Mouse (Mus musculus) lung, postnatal 0 days (tissue): ENCODE measurements around the gene Rev3l.

Source experiments
- CTCF ChIP-seq: IDR thresholded peaks from 2 replicates; pipeline ENCODE4 v1.5.1; 2016; ENCODE audit warnings: antibody characterized with exemption, mild to moderate bottlenecking
- EP300 ChIP-seq: IDR thresholded peaks from 2 replicates; pipeline ENCODE4 v1.6.1; 2016; ENCODE audit warnings: antibody characterized with exemption, mild to moderate bottlenecking, control low read depth

DNA sequence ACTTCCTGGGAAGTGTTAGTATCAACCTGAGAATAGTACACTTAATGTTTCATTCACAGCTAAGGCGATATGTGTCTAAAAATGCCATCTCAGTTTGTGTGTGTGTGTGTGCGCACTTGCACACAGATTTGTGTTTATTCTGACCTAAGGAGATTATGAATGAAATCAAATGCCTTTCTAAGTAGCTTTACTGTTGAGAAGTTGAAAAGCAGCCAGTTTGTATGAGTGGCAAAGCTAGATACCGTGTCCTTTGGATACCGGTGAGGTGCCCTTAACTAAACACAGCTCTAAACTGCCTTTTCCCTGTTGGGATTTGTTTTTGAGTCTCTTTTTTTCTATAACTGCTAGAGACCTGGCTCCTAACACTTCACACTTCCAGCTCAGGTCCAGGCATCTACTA is 34.8 kb downstream of the Rev3l start:
- TF ChIP-seq CTCF = no peak
- TF ChIP-seq EP300 = no peak
